Mouse (Mus musculus) embryo, embryonic 10 days (tissue): ENCODE measurements around the gene Fgfr2.

Source experiments
- DNase-seq: peaks from one replicate; pipeline ENCODE4 v3.0.0-alpha.2; 2015; ENCODE audit warnings: low spot score

The Fgfr2 gene

GRCm38 (mm10) chr7:133041784-133042183, 81.4 kb downstream of the Fgfr2 start:
- DNase-seq: no peak

GRCm38 (mm10) chr7:133040688-133041345, 82.3 kb downstream of the Fgfr2 start:
- no peak for DNase-seq

- no peak for DNase-seq
Measured at GRCm38 (mm10) chr7:133039556-133040255, 83.4 kb downstream of the Fgfr2 start.

- peak; percentile 21 for DNase-seq
Measured at GRCm38 (mm10) chr7:133037618-133038017, 85.5 kb downstream of the Fgfr2 start.

- peak; percentile 86 for DNase-seq
Measured at GRCm38 (mm10) chr7:133037217-133037616, 85.9 kb downstream of the Fgfr2 start.

GRCm38 (mm10) chr7:133035901-133036300, 87.2 kb downstream of the Fgfr2 start:
- DNase-seq: no peak

GRCm38 (mm10) chr7:133032589-133033203, 90.5 kb downstream of the Fgfr2 start:
- DNase-seq: peak; percentile 84

- no peak for DNase-seq
Measured at GRCm38 (mm10) chr7:133029496-133030047, 93.6 kb downstream of the Fgfr2 start.

GRCm38 (mm10) chr7:133029004-133029403, 94.1 kb downstream of the Fgfr2 start:
- no peak for DNase-seq

- DNase-seq: no peak
Measured at GRCm38 (mm10) chr7:133027930-133028329, 95.2 kb downstream of the Fgfr2 start.

- DNase-seq: no peak
Measured at GRCm38 (mm10) chr7:133024694-133025093, 98.5 kb downstream of the Fgfr2 start.

- DNase-seq: peak; percentile 42
Measured at GRCm38 (mm10) chr7:133019481-133020020, 103.6 kb downstream of the Fgfr2 start.

- DNase-seq: no peak
Measured at GRCm38 (mm10) chr7:133018961-133019360, 104.2 kb downstream of the Fgfr2 start.

- peak; percentile 19 for DNase-seq
Measured at GRCm38 (mm10) chr7:133015416-133016070, 107.6 kb downstream of the Fgfr2 start.

- no peak for DNase-seq
Measured at GRCm38 (mm10) chr7:133014631-133015030, 108.5 kb downstream of the Fgfr2 start.

- DNase-seq: no peak
Measured at GRCm38 (mm10) chr7:133013923-133014322, 109.2 kb downstream of the Fgfr2 start.

- DNase-seq: no peak
Measured at GRCm38 (mm10) chr7:133012637-133013366, 110.3 kb downstream of the Fgfr2 start.

- DNase-seq: no peak
Measured at GRCm38 (mm10) chr7:133011611-133012010, 111.5 kb downstream of the Fgfr2 start.

GRCm38 (mm10) chr7:133011191-133011590, 112.0 kb downstream of the Fgfr2 start:
- DNase-seq: no peak

GRCm38 (mm10) chr7:133010477-133010876, 112.7 kb downstream of the Fgfr2 start:
- no peak for DNase-seq

- no peak for DNase-seq
Measured at GRCm38 (mm10) chr7:133009676-133010075, 113.5 kb downstream of the Fgfr2 start.
